Mouse (Mus musculus) small intestine, adult 2 months (tissue): ENCODE results near the gene Lipm.

ENCODE experiments used
- CTCF ChIP-seq: fragments of 200-500 bp; IDR thresholded peaks from 2 replicates; pipeline ENCODE4 v1.5.1; 2012; ENCODE audit warnings: low read depth, mild to moderate bottlenecking, control low read depth, inconsistent platforms, low read length, moderate library complexity, mixed read lengths; ENCODE audit not compliant: insufficient replicate concordance, insufficient read length; ENCODE audit errors: extremely low read depth
- POLR2A ChIP-seq: fragments of 200-500 bp; IDR thresholded peaks from 2 replicates; pipeline ENCODE4 v1.6.1; 2012; ENCODE audit warnings: low read depth, mild to moderate bottlenecking, control low read depth, inconsistent platforms, low read length, moderate library complexity

GRCm38 (mm10) chr19:34166386-34166785 lies 65.7 kb downstream of the Lipm start:
- no peak for TF ChIP-seq CTCF
- no peak for TF ChIP-seq POLR2A
